Mouse (Mus musculus) layer of hippocampus, postnatal 25 days (tissue): ENCODE results near the gene Cenpx. TPM values are rescaled to one million over a fixed set of nuclear protein-coding genes. Genes with fewer than 3 reads are reported as not detected.

Experiments
- DNase-seq, 2 experiments: peaks; one replicate each; pipeline ENCODE4 v3.0.0; 2022; ENCODE audit warnings: mixed read lengths in 2 of 2, low spot score in 1 of 2; ENCODE audit errors: extremely low spot score in 1 of 2
- total RNA-seq, 2 experiments: library from RNA; stranded (reverse); gene quantifications; 2 replicates each; pipeline ENCODE4 v1.2.3; 2021

Cenpx gene
- total RNA-seq, 2 experiments from 2014 or later: 20.1 to 21.9 TPM

GRCm38 (mm10) chr11:120726243-120727168 lies 13.0 kb upstream of the Cenpx start:
- DNase-seq: no peak

DNA sequence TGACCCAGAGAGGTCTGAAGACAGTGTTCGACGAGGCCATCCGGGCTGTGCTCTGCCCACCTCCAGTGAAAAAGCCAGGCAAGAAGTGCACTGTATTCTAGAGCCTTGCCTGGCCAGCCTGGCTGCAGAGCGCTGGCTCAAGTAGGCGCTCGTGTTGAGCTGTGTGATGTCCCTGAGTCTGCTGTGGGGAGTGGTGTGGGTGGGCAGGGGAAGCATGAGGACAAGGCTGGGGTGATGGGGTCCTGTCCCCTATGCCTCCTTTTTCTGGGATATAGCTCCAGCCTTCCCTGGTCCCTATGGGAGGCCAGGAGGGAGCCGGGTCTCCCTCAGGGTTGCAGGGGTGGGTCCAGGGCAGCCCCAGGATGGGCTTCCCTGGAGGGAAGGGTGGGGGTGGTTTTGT lies 10.0 kb upstream of the Cenpx start:
- DNase-seq: no peak

GRCm38 (mm10) chr11:120722761-120723382 lies 9.3 kb upstream of the Cenpx start:
- DNase-seq: no peak

DNA sequence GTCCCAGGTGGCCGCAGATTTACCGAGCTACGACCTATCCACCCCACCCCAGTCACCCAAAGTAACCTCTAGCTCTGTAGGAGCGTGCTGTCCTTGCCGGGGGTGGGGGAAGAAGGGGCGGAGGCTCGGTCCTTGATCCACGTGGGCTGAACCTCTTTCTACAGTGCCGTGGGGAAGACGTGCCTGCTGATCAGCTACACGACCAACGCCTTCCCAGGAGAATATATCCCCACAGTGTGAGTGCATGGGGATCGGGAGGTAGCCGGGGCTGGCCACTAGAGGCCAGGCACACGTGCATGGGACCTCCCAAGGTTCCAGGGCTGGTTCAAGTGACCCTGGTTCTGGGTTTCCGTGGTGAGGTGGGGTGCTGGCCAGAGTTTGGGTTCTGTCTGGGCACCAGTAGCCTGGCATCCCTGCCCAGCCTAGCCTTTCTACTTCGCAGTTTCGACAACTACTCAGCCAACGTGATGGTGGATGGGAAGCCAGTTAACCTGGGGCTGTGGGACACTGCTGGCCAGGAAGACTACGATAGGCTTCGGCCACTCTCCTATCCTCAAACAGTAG lies 8.6 kb upstream of the Cenpx start:
- no peak for DNase-seq

- peak; percentile 49 to 69 for DNase-seq
These were observed 7.9 kb upstream of the Cenpx start, which contains the start of gene Rac3 for GRCm38 (mm10) chr11:120721124-120722066. Gene Rac3 (plus strand): TSS chr11:120721470.

DNA sequence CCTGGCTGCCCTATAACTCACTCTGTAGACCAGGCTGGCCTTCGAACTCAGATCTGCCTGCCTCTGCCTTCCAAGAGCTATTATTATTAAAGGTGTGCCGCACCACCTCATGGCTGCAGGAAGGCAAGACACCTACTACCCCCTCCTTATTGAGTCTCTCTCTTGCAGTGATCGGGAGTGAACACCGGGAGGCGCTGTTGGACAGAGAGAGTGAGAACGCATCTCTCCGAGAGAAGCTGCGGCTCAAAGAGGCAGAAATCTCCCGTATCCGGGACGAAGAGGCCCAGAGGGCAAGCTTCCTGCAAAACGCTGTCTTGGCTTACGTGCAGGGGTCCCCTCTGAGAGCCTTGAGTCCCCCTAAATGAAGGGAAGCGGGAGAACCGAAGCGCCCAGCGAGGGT lies 6.9 kb upstream of the Cenpx start:
- peak; percentile 84 to 98 for DNase-seq

DNA sequence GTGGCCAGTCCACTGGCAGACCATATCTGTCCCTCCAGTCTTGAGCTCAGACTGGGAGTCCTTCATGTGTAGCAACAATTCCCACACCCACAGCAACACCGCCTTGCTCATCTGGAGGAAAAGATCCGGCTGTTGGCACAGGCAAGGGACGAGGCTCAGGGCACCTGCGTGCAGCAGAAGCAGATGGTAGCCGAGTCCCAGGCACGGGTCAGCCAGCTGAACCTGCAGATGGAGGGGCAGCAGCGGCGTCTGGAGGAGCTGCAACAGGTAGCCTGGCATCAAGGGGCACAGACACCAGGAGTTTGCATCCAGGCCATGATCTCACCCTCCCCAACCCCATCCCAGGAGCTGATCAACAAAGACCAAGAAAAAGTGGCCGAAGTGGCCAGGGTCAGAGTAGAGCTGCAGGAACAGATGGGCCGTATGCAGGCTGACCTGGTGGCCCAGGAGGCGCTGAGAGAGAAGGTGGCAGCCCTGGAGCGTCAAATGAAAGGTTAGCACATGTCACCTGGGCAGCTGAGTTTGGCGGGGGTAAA lies 6.4 kb upstream of the Cenpx start:
- DNase-seq: no peak

GRCm38 (mm10) chr11:120719242-120719641 lies 5.7 kb upstream of the Cenpx start:
- no peak for DNase-seq

- no peak for DNase-seq
These were observed 1.6 kb upstream of the Cenpx start for GRCm38 (mm10) chr11:120715131-120715530.

DNA sequence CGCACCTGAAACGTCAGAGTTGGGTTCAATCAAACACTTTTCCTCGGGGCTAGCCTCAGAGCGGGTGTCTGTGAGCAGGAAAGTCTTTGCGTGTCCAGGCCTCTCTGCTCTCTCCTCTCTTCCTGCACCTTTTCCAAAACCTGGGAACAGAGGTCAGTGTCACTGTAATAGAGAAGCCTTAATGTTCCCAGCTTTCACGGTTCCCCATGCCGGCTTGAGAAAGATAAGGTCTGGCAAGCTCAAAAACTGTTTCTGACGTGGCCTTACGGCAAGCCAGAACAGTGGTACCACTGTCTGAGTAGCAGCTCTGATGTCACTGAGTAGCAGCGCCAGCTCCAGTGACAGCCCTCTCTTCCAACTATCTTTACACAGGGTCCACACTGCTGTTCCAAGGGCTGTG lies 1.0 kb upstream of the Cenpx start:
- no peak for DNase-seq

DNA sequence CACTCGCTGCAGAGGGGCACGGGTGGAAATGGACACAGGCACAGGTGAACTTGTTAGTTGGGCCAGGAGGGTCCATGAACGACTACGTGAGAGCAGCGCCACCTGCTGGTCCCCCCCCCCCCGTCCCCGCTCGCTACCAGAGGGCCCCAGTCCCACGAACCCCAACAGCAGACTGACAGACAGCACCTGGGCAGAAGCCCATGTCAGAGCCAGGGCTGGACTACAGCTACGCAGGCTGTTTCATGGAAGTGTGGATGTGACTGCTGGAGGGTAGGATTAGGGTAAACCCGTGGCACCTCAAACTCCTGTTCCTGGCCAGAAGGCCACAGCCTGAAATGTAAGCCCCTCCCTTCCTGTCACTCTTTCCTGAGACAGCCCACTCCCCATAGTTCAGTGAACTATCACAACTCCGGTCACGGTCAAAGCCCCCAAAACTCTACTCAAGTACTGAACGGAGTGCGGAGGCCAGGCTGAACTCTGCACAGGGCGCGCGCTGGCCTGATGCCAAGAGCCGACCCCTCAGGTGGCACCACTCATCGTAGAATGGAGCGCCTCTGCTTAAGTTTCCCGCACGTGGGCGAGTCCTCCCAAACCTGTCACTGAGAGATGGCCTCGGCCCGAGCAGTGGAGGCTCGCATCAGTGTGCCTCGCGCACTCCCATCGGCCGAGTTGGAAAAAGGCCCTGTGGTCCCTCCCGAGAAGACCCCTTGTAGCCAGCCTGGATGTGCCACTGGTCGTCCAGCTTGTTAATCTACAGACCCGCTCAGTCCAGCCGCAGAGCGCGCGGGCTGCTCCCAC lies 568 bp downstream of the Cenpx start:
- peak; percentile 37 to 59 for DNase-seq

DNA sequence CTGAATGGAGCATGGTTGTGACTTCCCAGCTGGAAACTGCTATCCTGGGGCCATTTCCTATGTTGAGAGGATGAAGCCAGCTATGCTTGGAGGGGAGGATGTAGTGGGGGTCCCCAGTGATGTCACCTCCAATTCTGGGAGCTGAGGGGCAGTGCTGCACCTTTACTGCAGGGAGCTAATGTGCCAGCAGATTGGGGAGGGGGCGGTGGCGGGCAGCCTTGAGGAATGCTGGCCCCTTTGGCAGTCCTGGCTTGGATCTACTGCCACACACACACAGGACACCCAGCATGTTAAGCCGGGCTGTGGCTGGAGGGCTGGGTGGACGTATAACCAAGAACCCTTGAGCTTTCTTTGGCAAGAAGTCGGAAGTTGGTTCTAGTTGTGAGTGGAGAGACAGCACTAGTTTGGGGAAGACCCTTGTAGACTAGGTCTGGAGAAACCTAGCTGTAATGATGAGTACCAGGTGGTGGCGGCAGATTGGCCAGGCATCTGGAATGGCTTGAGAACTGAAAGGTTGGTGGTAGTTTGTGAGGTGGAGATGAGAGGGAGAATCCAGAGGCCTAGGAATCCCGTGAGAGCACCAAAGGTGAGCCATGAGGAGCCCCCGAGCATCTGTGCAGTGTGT lies 1.4 kb downstream of the Cenpx start:
- DNase-seq: no peak

DNA sequence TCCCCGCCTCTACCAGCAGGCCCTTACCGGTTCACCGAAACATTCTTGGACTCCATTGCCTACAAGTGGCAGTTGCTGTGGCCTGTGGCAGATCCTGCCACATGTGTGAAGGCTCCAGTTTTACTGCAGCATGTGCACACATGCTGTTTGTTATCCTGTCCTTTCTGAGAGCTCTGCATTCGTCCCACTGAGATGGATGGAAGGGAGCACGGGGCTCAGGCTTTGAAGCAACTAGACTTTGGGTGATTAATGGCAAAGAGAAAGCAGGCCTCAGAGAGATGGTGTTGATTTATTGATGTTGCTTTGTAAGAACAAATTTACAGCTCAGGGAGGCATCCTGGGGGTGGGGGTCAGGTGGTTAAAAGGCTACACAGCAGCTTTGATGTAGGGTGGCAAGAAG lies 2.9 kb downstream of the Cenpx start:
- no peak for DNase-seq

GRCm38 (mm10) chr11:120709551-120709950 lies 4.0 kb downstream of the Cenpx start:
- no peak for DNase-seq

DNA sequence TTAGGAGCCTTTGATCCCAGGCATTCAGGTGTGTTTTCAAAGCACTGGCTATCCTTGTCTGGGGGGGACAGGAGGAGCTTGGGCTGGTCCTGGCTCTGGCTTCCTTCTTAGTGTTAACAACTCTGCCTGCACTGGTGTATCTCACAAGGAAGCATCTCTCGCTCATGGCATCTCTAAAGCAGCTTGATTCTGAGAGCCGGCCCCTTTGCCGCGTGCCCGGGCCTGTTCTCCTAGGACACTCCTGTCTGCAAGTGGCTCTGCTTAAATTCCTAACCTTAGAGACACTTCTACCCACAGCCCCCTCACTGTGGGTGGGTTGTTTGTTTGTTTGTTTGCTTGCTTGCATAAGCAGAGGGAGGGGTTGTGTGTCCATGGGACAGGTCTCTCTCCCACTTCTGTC lies 5.6 kb downstream of the Cenpx start:
- no peak for DNase-seq

- no peak for DNase-seq
These were observed 6.3 kb downstream of the Cenpx start for GRCm38 (mm10) chr11:120707225-120707624.

- no peak for DNase-seq
These were observed 7.4 kb downstream of the Cenpx start for GRCm38 (mm10) chr11:120706120-120706519.

DNA sequence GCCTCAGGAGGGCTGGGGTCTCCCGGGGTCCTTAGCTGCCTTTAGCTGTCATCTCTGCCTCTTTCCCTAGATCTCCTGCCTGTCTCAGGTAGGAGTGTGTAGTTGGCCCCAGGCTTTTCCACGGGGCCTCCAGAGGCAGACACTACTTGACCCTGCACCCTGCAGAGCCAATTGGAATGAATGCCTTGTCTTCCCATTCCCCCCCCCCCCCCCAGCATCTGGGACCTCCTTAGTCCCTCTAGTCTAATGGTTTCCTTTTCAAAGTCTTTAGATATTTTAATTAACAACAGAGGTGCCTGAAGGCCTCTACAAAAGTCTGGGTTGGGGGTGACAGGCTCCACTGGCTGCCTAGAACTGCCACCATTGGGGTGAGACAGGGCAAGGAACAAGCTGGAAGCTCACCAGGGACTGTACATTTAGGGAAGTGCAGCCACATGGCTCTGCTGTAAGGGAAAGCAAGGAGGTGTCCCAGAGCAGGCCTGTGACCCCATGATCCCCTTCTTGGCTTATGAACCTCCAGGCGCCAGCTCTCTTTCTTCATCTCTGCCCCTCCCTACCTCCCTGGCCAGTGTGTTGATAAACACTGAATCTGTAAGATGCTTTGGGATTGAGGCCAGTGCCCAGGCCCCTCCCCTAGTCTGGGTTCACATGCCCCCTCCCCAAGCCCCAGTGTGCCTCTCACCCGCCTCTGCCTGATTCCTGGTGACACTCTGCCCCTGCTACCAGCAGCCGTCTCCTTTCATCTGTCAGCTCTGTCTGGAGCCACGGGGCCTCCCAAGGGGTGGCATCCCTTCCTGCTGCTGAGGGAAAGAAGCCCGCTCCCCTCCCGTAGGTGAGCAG lies 8.8 kb downstream of the Cenpx start:
- no peak for DNase-seq
